Mouse (Mus musculus): ENCODE data around the gene Urad. TPM values are rescaled to one million over a fixed set of nuclear protein-coding genes. Genes with fewer than 3 reads are reported as not detected.

The Urad gene
- total RNA-seq, 2 experiments from 2014 or later = not detected

DNA sequence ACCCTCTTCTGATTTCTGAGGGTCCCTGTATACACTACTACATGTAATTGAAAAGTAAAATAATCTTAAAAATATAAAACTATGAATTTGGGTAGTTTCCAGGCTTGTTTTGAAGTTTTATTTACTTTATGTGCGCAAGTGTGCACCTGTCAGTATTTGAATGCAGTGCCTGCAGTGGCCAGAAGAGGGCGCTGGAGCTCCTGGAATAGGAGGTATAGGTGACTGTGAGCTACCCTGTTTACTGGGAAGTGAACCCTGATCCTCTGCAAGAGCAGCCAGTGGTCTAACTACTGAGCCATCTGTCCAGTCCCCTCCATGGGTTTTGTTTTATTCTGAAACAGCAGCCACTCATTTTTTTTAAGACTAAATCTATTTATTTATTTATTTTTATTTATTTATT lies 9.3 kb upstream of the Urad start:
- intact Hi-C loops (cut with DNase I) = loop anchor here (10.0 kb wide), 1 partner anchor 513 kb away; no protein-coding TSS in a partner anchor
- peak in 1 of 2 experiments; percentile 56 for DNase-seq (ENCODE audit: extremely low spot score in 1 of 2, low spot score in 2 of 2)

DNA sequence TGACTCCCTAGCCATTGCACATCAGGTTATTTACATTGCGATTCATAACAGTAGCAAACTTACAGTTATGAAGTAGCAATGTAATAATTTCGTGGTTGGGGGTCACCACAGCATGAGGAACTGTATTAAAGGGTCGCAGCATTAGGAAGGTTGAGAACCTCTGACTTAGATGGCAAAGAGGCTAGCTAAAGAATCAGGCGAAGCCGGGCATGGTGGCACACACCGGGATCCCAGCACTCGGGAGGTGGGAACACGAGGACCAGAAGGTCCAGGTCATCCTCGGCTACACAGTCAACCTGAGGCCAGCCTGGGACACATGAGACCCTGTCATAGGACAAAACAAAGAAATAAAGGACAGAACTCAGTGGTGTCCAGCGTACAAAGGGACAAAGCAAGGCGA lies 7.7 kb upstream of the Urad start:
- DNase-seq (ENCODE audit: extremely low spot score in 1 of 2, low spot score in 2 of 2) = no peak
- intact Hi-C loops (cut with DNase I) = loop anchor here (10.0 kb wide), 1 partner anchor 515 kb away; no protein-coding TSS in a partner anchor

DNA sequence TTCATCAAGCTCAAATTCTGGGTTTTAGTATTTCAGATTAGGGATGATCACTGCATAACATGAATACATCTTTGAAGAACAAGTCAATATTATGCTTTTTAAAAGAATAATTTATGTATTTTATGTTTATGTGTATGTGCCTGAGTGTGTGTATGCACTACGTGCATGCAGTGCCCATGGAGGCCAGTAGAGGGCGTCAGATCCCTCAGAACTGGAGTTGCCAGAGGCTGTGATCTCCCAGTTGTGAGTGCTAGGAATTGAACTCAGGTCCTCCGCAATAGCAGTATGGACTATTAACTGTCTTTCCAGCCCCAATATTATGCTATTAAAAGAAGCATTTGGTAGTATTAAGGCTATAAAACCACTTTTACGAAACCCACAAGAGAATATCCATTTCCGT lies 5.4 kb upstream of the Urad start:
- intact Hi-C loops (cut with DNase I) = no loop called here
- no peak for DNase-seq (ENCODE audit: extremely low spot score in 1 of 2, low spot score in 2 of 2)

DNA sequence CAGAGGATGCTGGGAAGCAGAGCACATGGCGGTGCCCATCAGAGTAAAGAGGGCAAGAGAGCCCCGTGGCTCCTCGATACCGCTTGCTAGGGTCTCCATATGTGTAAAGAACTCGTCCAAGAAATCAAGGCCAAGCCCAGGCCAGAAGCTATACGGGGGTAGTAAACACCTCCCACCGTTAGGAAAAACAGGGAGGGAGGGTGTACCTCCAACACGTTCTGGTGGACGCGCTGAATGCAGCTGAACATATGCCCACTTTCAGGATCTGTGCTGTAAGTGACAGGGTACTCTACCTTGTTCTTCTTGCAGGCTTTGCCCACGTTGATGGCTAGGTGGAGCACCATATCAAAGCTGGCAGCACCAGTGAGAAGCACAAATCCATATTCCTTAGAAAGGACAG lies 3.7 kb upstream of the Urad start:
- intact Hi-C loops (cut with DNase I) = no loop called here
- DNase-seq (ENCODE audit: extremely low spot score in 1 of 2, low spot score in 2 of 2) = no peak

DNA sequence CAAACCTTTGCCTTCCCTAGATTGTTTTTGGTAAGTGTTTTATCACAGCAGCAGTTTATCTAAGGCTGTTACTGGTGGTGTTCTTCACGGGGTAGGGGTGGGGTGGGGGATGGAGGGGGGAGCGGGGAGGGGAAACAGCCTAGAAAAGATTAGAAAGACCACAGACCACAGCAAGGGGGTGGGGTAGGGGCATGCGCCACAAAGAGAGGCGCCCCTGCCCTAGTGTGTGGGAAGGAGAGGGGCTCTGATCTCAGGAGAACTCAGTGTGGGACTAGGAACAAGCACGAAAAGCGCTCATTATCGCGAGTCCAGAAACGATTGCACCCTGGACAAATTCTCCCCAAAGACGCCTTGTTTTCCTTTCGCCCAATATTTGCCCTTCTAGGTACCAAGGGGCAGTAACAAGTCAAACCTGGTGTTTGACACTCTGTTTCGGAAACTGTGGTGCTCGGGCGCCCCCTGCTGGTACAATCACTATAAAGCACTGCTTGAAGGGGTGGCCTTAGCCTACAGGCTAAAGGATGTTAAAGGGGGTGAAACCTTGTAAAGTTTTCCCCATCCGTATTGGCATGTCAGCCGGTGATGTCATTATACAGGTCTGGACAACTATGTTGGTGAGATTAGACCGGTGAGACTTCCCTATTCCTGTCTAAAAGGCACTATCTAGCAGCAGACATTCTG lies 1.1 kb upstream of the Urad start:
- intact Hi-C loops (cut with DNase I) = no loop called here
- DNase-seq (ENCODE audit: extremely low spot score in 1 of 2, low spot score in 2 of 2) = peak in 1 of 2 experiments; percentile 63

DNA sequence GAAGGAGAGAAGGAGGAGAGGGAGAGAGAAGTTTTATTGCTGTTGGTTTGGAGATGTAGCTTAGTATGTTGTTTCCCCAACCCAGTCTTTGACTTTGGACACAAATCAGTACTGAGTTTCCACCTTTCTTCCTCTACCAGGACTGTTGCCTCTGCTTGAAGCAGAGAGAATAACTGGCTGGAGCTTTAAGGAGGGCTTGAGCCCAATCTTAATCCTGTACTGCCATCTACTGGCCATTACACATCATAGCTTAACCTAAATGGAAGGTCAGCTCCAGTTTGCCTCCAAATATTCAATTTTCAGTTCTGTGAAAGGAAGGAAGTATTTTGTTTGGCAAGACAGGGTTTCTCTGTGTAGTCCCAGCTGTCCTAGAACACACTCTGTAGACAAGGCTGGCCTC lies 2.6 kb downstream of the Urad start:
- intact Hi-C loops (cut with DNase I) = loop anchor here (2.0 to 5.0 kb wide), 3 partner anchors 405 to 612 kb away; no protein-coding TSS in a partner anchor
- peak in 1 of 2 experiments; percentile 37 for DNase-seq (ENCODE audit: extremely low spot score in 1 of 2, low spot score in 2 of 2)

DNA sequence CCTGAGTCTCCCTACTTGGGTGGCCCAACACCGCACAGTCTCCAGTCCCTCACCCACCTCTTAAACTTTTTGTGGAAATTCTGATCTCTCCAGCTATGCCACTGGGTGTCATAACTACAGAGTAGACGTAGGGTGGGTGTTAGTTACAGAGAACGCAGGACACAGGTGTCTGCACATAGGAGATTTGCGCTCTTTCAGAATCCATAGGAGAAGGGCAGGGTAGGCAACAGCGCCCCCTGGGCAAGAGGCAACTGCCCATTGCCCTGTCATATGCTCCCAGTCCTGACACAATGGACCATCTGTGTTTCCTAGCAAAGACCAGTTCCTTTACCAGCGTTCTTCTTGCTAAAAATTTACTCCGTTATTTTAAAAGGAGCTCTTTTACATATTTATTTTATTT lies 4.2 kb downstream of the Urad start:
- no peak for DNase-seq (ENCODE audit: extremely low spot score in 1 of 2, low spot score in 2 of 2)
- intact Hi-C loops (cut with DNase I) = loop anchor here (2.0 to 5.0 kb wide), 3 partner anchors 403 to 611 kb away; no protein-coding TSS in a partner anchor

DNA sequence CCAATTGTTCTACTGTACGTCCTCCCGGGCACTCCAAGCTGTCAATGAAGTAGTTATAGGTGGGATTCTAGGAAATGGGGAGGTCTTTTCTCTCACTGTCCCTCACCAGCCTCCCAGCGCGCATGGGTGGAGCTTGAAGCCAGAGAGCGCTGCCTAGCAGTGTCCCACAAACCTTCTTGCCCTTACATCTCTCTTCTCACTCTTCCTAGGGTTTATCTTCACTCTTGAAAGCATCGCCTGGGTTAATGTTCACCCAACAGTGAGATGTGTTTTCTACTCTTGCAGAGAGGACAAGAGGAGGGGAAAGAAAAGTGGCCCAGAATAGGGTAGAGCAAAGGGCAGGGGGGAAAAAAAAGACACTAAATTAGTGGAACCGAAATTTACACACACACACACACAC lies 4.9 kb downstream of the Urad start:
- intact Hi-C loops (cut with DNase I) = loop anchor here (5.0 kb wide), 1 partner anchor 610 kb away; no protein-coding TSS in a partner anchor
- no peak for DNase-seq (ENCODE audit: extremely low spot score in 1 of 2, low spot score in 2 of 2)

DNA sequence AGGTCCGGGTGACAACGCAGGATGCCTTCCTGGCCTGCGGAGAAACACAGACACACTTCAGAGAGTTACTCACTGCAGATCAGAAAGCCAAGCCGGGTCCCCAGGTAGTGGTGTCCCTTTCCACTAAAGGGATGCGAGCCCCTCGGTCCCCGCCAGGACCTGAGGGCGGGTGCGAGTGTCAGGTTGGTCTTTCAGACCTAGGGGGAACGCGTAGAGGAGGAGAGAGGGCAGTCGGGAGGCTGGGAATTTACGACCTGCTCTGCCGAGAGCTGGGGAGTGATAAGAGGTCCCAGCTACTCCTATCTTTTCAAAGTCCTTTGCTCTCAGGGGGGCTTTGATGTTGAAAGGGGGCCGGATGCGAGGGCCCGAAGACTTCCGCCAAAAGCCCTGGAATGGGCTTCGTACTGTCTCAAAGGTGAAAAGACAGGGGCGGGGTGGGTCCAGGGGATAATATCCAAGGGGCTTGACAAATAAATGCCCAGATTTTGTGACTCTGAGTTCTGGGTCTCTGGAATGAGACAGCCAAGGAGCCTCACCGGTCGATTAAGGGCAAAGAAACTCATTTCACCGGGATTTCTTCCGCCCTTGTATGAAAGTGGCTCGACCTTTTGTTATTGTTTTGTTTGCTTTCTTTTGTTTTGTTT lies 6.7 kb downstream of the Urad start:
- DNase-seq (ENCODE audit: extremely low spot score in 1 of 2, low spot score in 2 of 2) = no peak
- intact Hi-C loops (cut with DNase I) = loop anchor here (5.0 kb wide), 1 partner anchor 608 kb away; no protein-coding TSS in a partner anchor

DNA sequence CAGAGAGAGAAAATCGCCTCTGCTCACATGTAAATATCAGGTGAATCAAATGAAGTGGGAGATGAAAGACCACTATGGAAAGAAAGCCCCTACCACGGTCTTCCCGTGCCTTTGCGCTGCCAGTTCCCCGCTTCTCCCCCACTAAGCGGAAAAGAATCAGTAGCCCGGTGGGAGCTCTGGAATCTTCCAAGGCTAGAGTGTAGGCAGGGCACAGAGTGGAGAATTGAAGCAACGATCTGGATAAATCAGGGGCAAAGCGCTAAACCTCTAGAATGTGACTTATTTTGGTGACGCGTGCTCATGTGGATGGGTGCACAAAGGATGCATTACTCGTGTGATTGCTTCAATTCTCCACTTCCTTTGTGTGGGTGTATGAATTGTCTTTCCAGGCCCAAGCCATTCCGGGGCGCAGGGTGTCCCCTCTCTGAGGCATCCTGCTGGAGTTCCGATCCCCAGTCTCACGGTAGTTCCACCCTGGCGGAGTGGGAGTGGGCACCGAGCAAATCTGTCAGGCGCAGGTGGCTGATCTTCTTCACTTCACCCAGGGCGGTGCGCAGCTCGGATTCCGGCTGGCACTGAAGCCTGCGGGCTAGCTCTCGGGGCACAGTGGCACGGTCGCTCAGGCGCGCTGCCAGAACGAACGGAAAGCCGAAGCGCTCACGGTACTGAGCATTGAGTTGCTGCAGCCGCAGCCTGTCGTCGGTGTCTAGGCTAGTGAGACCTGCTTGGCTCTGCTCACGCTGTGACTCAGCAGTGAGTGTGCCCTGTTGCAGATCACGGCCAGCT lies 7.4 kb downstream of the Urad start:
- intact Hi-C loops (cut with DNase I) = loop anchor here (5.0 kb wide), 2 partner anchors 38 to 608 kb away; no protein-coding TSS in a partner anchor
- no peak for DNase-seq (ENCODE audit: extremely low spot score in 1 of 2, low spot score in 2 of 2)

DNA sequence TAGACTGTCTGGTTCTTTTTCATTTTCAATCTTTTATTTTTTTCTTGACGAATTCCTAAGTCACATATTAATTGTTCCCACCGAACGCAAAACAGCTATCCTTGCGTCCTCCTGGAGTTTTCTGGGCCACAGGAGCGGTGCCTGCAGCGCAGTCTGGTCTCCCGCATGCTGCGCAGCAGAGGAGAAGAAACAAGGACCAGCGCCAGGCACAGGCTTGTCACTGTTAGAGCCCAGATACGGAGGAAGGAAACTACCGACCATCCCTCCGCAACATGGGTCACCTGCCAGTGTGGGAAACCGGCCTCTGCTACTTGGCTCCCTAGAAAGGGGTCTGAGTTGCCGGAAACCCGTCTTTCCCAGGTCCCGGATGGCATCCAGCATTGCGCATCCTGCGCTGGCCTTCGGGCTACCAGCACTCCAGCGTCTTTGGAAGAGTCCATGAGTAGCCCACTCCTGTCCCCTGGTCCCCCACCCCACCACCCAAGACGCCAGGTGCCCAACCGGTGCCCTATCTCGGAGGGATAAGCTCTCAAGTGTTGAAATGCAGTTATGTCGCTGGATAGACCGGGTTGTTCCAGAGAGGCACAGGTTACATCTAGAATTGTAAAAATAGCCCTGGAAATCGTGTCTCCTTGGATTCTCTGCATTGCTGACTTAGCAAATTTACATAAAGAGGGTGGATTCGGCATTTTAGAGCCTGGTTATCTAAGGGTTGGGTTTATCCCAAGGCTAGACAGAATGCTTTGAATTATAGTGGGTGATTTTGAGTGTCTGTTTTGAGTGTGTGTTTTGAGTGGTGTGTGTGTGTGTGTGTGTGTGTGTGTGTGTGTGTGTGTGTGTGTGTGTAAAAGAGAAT lies 9.2 kb downstream of the Urad start:
- no peak for DNase-seq (ENCODE audit: extremely low spot score in 1 of 2, low spot score in 2 of 2)
- intact Hi-C loops (cut with DNase I) = loop anchor here (5.0 kb wide), 1 partner anchor 36 kb away; no protein-coding TSS in a partner anchor

DNA sequence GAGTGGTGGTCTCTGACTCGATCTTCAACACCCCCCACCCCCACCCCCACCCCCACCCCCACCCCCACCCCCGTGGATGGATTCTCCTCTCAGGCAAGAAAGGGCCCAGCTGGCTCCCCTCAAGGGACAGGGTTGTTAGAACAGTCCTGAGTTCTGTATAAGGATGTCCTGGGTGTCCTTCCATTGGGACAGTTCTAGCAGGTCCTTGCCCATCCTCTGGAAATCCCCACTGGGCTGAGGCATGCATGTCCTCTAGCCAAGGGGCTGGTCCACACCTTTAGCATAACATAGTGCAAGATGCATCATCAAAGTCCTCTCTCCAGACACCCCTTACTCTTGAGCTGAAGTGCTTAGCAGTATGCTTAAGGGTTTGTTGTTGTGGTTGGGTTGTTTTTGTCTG lies 12.5 kb downstream of the Urad start:
- DNase-seq (ENCODE audit: extremely low spot score in 1 of 2, low spot score in 2 of 2) = no peak
- intact Hi-C loops (cut with DNase I) = loop anchor here (5.0 kb wide), 1 partner anchor 32 kb away; no protein-coding TSS in a partner anchor

DNA sequence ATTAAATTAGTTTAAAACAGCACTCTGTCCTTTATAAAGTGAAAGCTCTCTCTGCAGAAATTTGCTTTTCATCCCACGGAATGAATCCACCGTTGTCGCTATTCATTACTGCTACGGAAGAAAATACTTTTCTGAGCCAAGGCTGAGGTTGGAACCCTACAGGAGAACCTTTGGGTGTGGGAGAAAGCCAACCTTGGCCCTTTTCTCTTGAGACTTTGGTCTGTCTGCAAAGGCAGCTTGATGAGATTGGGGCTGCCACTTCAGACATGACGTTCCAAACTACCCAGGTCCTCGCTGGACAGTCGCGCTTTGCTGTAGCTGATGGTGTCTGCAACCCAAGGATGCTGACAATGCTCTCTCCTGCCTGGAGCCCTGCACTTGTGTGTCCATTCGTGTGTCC lies 13.8 kb downstream of the Urad start:
- intact Hi-C loops (cut with DNase I) = no loop called here
- DNase-seq (ENCODE audit: extremely low spot score in 1 of 2, low spot score in 2 of 2) = no peak

DNA sequence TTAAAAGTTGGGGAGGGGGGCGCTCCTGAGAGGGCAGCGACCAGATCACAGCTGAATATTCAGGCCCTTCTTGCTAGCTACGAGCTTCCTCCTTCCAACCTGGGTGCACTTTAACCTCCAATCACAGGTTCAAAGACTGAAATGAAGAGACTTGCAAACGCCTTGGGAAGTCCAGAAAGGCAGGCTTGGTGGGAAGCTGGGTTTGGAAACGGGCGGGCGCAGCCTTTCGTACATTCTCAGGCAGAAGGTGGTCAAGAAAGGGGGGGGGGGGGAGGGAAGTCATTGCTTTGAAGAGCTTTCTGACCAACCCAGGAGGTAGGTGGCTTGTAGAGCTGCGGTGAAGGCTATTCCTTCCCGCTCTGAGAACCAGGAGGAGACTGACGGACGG lies 14.8 kb downstream of the Urad start:
- no peak for DNase-seq (ENCODE audit: extremely low spot score in 1 of 2, low spot score in 2 of 2)
- intact Hi-C loops (cut with DNase I) = no loop called here

DNA sequence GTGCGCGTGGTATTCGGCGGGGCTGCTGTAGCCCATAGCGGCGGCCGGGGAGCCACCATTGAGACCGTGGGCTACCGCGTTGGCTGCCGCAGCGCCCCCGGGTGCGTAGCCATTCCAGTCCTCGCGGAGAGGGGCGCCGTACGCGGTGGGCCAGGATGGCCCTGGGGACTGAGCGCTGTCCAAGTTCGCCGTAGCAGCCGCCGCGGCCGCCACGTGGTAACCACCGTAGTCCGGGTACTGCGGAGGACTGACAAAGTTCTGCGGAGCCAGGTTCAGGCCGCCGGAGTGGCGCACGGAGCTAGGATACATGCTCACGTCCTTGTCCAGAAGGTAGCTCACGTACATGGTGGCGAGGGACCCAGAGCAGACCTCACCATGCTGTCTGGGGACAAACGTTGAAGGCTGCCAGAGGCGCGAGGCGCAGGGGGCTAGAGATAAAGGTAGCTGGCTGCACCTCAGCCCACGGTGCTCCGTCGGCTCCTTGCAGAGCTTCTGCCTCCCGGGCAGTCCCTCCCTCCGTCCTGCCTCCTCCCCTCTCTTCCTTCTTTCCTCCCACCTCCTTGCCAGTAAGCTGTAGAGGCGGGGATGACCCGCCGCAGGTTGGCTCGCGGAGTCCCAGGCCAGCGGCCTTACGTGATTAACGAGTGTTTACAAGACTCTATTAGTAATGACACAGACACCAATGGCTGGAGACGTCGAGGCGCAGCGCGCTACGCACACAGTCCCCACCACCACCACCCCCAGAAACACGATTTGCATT lies 15.4 kb downstream of the Urad start, which contains the start of gene Cdx2:
TSS of gene Cdx2 (minus strand) at position 633 of the 760 bp plus-strand sequence.
- intact Hi-C loops (cut with DNase I) = no loop called here

DNA sequence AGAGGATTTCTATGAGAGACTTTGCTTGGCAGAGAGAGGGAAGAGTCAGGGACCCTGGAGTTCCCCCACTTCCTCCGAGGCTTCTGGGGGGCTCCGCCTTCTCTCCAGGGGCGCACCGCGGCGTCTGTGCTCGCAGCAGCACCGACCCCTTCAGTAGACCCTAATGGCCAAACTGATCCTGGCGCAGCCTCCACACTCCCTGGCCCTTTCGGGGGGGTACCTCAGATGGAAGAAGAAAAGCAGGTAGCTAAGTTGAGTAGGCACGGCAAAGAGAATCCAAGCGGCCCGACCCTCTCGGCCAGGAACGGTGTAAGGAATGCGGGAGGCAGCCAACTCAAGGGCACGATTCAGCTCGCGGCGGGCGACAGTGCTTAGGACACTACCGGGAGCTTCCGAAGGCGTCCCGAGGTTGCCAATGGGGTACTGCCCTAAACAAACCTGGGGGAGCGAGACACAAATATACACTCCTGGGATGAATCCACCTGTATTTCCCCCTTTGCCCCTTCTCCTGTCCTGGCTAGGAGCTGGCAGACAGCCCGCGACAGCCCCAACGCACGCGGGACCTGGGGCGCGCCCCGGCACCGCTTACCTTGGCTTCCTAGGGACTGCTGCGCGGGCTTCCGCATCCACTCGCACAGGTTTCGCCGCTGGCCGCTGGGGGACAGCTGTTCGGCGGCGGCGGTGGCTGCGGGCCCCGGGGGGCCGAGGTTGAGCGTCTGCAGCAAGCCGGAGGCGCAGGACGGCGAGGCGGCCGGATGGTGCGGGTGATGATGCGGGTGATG lies 16.2 kb downstream of the Urad start:
- intact Hi-C loops (cut with DNase I) = no loop called here
- DNase-seq (ENCODE audit: extremely low spot score in 1 of 2, low spot score in 2 of 2) = no peak

More for the DNA sequence above, 15.4 kb downstream of the Urad start, which contains the start of gene Cdx2:
- no peak for DNase-seq (ENCODE audit: extremely low spot score in 1 of 2, low spot score in 2 of 2)

DNA sequence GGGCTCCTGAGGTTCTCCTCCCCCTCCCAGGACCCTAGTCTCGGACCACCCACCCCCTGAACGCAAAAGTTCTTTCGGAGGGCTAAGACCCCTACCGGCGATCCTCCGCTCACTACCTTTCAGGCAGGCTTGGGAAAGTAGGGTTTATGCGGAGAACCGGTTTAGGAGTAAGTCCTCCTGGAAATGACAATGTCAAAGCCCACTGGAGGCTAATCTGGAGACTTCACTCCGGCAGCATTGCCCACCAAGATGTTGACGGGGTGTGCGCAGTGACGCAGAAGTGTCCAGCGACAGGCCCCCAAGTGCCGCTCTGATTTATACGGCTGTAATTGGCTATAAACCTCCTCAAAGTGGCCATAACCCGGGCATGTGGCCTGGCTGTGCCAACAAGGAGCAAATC lies 17.1 kb downstream of the Urad start:
- intact Hi-C loops (cut with DNase I) = no loop called here
- DNase-seq (ENCODE audit: extremely low spot score in 1 of 2, low spot score in 2 of 2) = no peak
